Mouse (Mus musculus) MEL (cell line): Measurements from ENCODE around the gene Aftph. TPM values are rescaled to one million over a fixed set of nuclear protein-coding genes. Genes with fewer than 3 reads are reported as not detected.

Experiments used
- DNase-seq: peaks from one replicate; pipeline ENCODE4 v3.0.0; 2011; ENCODE audit warnings: low read depth, low spot score
- H3K27ac ChIP-seq: 2 replicates; pipeline ENCODE4 v1.5.1; 2012; ENCODE audit warnings: low read depth, mild to moderate bottlenecking, control low read depth, low read length, moderate library complexity; ENCODE audit not compliant: control insufficient read depth
- H3K27me3 ChIP-seq, 2 experiments: fragments of 150-350 bp in 1 of 2; sonication (generic) in 1 of 2; 2 replicates each; pipeline ENCODE4 v1.6.1; 2012; ENCODE audit warnings: low read length in 2 of 2, mild to moderate bottlenecking in 2 of 2, improper control_type of control experiment in 1 of 2, moderate library complexity in 1 of 2; ENCODE audit not compliant: insufficient read depth in 2 of 2, control insufficient read depth in 1 of 2
- H3K36me3 ChIP-seq, 2 experiments: 2 replicates each; pipeline ENCODE4 v1.6.1; 2012 to 2014; ENCODE audit warnings: low read length in 2 of 2, improper control_type of control experiment in 1 of 2, inconsistent platforms in 1 of 2, mild to moderate bottlenecking in 1 of 2; ENCODE audit not compliant: insufficient read depth in 2 of 2, control insufficient read depth in 1 of 2
- H3K4me1 ChIP-seq, 2 experiments: fragments of 150-350 bp in 1 of 2; sonication (generic) in 1 of 2; 2 replicates each; pipeline ENCODE4 v1.6.1; 2012; ENCODE audit warnings: low read length in 2 of 2, improper control_type of control experiment in 1 of 2, mild to moderate bottlenecking in 1 of 2; ENCODE audit not compliant: insufficient read depth in 2 of 2, control insufficient read depth in 1 of 2
- H3K4me3 ChIP-seq, 2 experiments: fragments of 150-350 bp in 1 of 2; sonication (generic) in 1 of 2; 2 replicates each; pipeline ENCODE4 v1.5.1; 2012; ENCODE audit warnings: low read depth in 2 of 2, low read length in 2 of 2, mild to moderate bottlenecking in 2 of 2, moderate library complexity in 2 of 2, control low read depth in 1 of 2, improper control_type of control experiment in 1 of 2; ENCODE audit not compliant: control insufficient read depth in 1 of 2, insufficient read depth in 1 of 2
- H3K79me2 ChIP-seq: 2 replicates; pipeline ENCODE4 v1.6.1; 2012; ENCODE audit warnings: mild to moderate bottlenecking, low read length, moderate library complexity; ENCODE audit not compliant: control insufficient read depth, poor library complexity, insufficient read depth
- H3K9ac ChIP-seq: 2 replicates; pipeline ENCODE4 v1.6.1; 2012; ENCODE audit warnings: low read depth, mild to moderate bottlenecking, control low read depth, low read length, moderate library complexity; ENCODE audit not compliant: control insufficient read depth, poor library complexity, severe bottlenecking
- H3K9me3 ChIP-seq: fragments of 150-350 bp; sonication (generic); replicated peaks from 2 replicates; pipeline ENCODE4 v1.6.1; 2012; ENCODE audit warnings: mild to moderate bottlenecking, low read length, improper control_type of control experiment, moderate library complexity; ENCODE audit not compliant: insufficient read depth
- CHD1 ChIP-seq: IDR thresholded peaks from 2 replicates; pipeline ENCODE4 v1.6.1; 2012; ENCODE audit warnings: low read depth, mild to moderate bottlenecking, inconsistent platforms, low read length, improper control_type of control experiment
- CTCF ChIP-seq, 3 experiments: IDR thresholded peaks in 2 of 3; conservative IDR thresholded peaks in 1 of 3; 2 replicates each; pipeline ENCODE4 v1.5.1; 2011 to 2012; ENCODE audit warnings: low read length in 3 of 3, low read depth in 2 of 3, mild to moderate bottlenecking in 2 of 3, improper control_type of control experiment in 1 of 3, inconsistent platforms in 1 of 3, mixed read lengths in 1 of 3, moderate library complexity in 1 of 3; ENCODE audit not compliant: control insufficient read depth in 1 of 3, insufficient read depth in 1 of 3, poor library complexity in 1 of 3, severe bottlenecking in 1 of 3
- EP300 ChIP-seq, 2 experiments: IDR thresholded peaks; 2 replicates each; pipeline ENCODE4 v1.6.1; 2011; ENCODE audit warnings: improper control_type of control experiment in 2 of 2, low read length in 2 of 2, low read depth in 1 of 2, mild to moderate bottlenecking in 1 of 2
- JUND ChIP-seq: IDR thresholded peaks from 2 replicates; pipeline ENCODE4 v1.6.1; 2011; ENCODE audit warnings: low read depth, mild to moderate bottlenecking, improper control_type of control experiment, low read length
- MXI1 ChIP-seq: IDR thresholded peaks from 2 replicates; pipeline ENCODE4 v1.6.1; 2011; ENCODE audit warnings: mild to moderate bottlenecking, low read depth, low read length, improper control_type of control experiment
- POLR2A ChIP-seq, 2 experiments: IDR thresholded peaks; 2 replicates each; pipeline ENCODE4 v1.6.1; 2011 to 2012; ENCODE audit warnings: low read length in 2 of 2, mild to moderate bottlenecking in 2 of 2, control low read depth in 1 of 2, improper control_type of control experiment in 1 of 2, low read depth in 1 of 2, moderate library complexity in 1 of 2; ENCODE audit not compliant: control insufficient read depth in 1 of 2, insufficient read depth in 1 of 2, poor library complexity in 1 of 2
- POLR2AphosphoS2 ChIP-seq: IDR thresholded peaks from 2 replicates; pipeline ENCODE4 v1.6.1; 2011; ENCODE audit warnings: low read length, improper control_type of control experiment
- POLR2AphosphoS5 ChIP-seq: IDR thresholded peaks from 2 replicates; pipeline ENCODE4 v1.6.1; 2012; ENCODE audit warnings: low read depth, borderline replicate concordance, mild to moderate bottlenecking, inconsistent platforms, low read length, moderate library complexity, mixed read lengths
- RAD21 ChIP-seq: IDR thresholded peaks from 2 replicates; pipeline ENCODE4 v1.6.1; 2011; ENCODE audit warnings: mild to moderate bottlenecking, low read depth, low read length, improper control_type of control experiment
- RCOR1 ChIP-seq: IDR thresholded peaks from 2 replicates; pipeline ENCODE4 v1.6.1; 2012; ENCODE audit warnings: low read depth, mild to moderate bottlenecking, inconsistent platforms, low read length, improper control_type of control experiment
- SIN3A ChIP-seq: IDR thresholded peaks from 2 replicates; pipeline ENCODE4 v1.6.1; 2012; ENCODE audit warnings: low read length, improper control_type of control experiment, inconsistent platforms
- TAL1 ChIP-seq: IDR thresholded peaks from 2 replicates; pipeline ENCODE4 v1.6.1; 2012; ENCODE audit warnings: mild to moderate bottlenecking, inconsistent platforms, low read length, moderate library complexity, mixed read lengths
- TBP ChIP-seq: IDR thresholded peaks from 2 replicates; pipeline ENCODE4 v1.8.0; 2011; ENCODE audit warnings: low read depth, low read length, improper control_type of control experiment
- UBTF ChIP-seq: IDR thresholded peaks from 2 replicates; pipeline ENCODE4 v1.6.1; 2012; ENCODE audit warnings: low read depth, mild to moderate bottlenecking, inconsistent platforms, low read length, improper control_type of control experiment, moderate library complexity, borderline replicate concordance; ENCODE audit not compliant: insufficient read depth
- USF1 ChIP-seq: IDR thresholded peaks from 2 replicates; pipeline ENCODE4 v1.6.1; 2014; ENCODE audit warnings: low read depth, mild to moderate bottlenecking, inconsistent platforms, low read length, improper control_type of control experiment, moderate library complexity
- USF2 ChIP-seq, 2 experiments: IDR thresholded peaks; 2 replicates each; pipeline ENCODE4 v1.6.1; 2011 to 2012; ENCODE audit warnings: improper control_type of control experiment in 2 of 2, low read length in 2 of 2, borderline replicate concordance in 1 of 2, inconsistent platforms in 1 of 2, low read depth in 1 of 2, mild to moderate bottlenecking in 1 of 2; ENCODE audit not compliant: insufficient read depth in 1 of 2
- polyA plus RNA-seq, 2 experiments: library from polyadenylated mRNA; stranded (reverse) in 1 of 2; unstranded in 1 of 2; fragments of >175 nt in 1 of 2; fragments of >200 nt in 1 of 2; gene quantifications; 2 replicates each; pipeline versions ENCODE4 v1.2.1 to v1.2.4; 2012; ENCODE audit warnings: low replicate concordance in 2 of 2, low read depth in 1 of 2; ENCODE audit not compliant: insufficient read length in 2 of 2, insufficient read depth in 1 of 2, missing spikeins in 1 of 2
- total RNA-seq: library from RNA; depleted of rRNA; stranded (reverse); fragments of 300-350 nt; gene quantifications from 2 replicates; pipeline ENCODE4 v1.2.3, GENCODE M21; 2012

The Aftph gene
- total and polyA plus RNA-seq, 3 experiments = 38.1 to 47.2 (median 38.1) TPM

DNA sequence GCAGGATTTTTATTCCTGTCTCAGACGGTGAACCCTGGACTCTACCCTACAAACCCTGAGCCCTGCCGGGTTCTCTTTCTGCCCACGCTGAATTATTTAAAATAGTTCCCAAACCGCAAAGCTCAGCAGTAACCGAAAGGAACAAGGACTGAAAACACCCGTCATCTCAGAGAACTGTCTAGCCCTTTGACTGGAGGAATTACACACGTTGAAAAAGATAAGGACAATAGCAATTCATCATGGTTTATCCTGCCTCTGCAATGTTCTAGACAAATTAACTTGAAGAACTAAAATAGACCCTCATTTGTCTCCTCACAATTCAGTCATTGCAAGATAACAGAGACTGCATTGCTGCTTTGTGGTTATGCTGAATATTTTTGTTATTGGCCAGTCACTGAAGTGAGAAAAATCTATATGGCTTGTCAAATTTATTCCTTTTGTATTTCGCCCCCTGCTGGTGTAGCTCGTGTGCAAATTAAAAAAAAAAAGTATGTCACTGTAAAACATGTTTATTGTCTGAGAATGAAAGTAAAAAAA lies 1.0 kb upstream of the Aftph start (continued):
- no peak for TF ChIP-seq POLR2AphosphoS5
- TF ChIP-seq JUND = 0 out of 2 replicates have a peak, but pooled peaks have one; percentile 60
- TF ChIP-seq SIN3A = peak; percentile 96

DNA sequence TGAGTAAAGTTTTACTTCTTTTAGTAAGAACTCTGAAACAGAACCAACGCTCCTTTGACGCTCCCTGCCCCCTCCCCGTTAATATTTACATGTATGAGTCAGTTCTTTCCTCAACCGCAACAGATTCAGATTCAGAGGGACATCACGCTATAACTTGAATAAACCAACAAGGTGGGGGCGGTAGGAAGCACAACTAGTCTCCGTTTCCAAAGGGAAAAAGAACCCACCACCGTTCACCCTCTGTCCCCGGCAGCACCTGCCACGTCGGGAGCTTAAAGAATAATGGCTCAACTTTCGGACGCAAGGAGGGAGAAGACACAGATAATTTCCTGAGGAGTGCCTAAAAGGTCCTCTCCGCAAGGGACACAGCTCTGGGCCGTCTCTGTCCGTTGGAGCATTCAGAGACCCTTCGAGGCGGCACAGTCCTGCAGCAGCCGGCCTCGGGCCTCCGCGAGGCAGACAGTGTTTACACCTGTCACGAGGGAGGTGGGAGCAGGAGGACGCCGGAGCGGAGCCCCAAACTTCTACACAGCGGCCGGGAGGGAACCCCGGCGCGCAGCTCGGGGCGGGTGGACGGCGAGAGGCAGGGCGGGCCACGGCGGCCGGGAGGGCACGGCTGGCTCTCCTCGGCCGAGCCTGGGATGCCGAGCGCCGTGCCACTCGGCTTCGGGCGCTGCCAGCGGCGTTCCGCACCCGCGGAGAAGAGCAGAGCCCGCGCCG lies 748 bp downstream of the Aftph start:
- H3K27ac ChIP-seq = peak overlapping the region; percentile 64
- peak overlapping the region; percentile 96 to 98 for H3K4me3 ChIP-seq
- peaks cover 20% of the 10 kb centered on the region for H3K79me2 ChIP-seq
- peak; percentile 63 for TF ChIP-seq SIN3A
- TF ChIP-seq RAD21 = no peak
- 0 out of 4 replicates have a peak, but pooled peaks of 1 of the 2 experiments have one; percentile 18 for TF ChIP-seq POLR2A (IDR thresholded peaks at IDR 0.05; ENCODE audit: control insufficient read depth in 1 of 2, insufficient read depth in 1 of 2, low read depth in 1 of 2, low read length in 2 of 2, poor library complexity in 1 of 2)
- no peak for TF ChIP-seq CHD1
- TF ChIP-seq MXI1 = peak; percentile 74
- 0 out of 2 replicates have a peak, but pooled peaks have one; percentile 45 for TF ChIP-seq JUND
- TF ChIP-seq USF1 = no peak
- TF ChIP-seq EP300 (IDR thresholded peaks at IDR 0.05; ENCODE audit: low read depth in 1 of 2, low read length in 2 of 2) = peak; percentile 37 to 50; a peak in 2 of 4 replicates
- TF ChIP-seq UBTF = 0 out of 2 replicates have a peak, but pooled peaks have one; percentile 2
- no peak for TF ChIP-seq USF2 (IDR thresholded peaks at IDR 0.05; ENCODE audit: borderline replicate concordance in 1 of 2, insufficient read depth in 1 of 2, low read depth in 1 of 2, low read length in 2 of 2)
- TF ChIP-seq RCOR1 = 0 out of 2 replicates have a peak, but pooled peaks have one; percentile 39
- H3K4me1 ChIP-seq = peaks cover 4 to 12% of the 10 kb centered on the region in 2 experiments; a peak in 3 of 4 replicates
- H3K9me3 ChIP-seq = no peaks in the 10 kb centered on the region
- peaks cover 0 to 2% of the 10 kb centered on the region in 2 experiments; a peak in 2 of 4 replicates for H3K27me3 ChIP-seq
- DNase-seq = peak; percentile 83
- peak overlapping the region; percentile 91 for H3K9ac ChIP-seq
- peaks cover 0 to 20% of the 10 kb centered on the region in 2 experiments; a peak in 3 of 4 replicates for H3K36me3 ChIP-seq

DNA sequence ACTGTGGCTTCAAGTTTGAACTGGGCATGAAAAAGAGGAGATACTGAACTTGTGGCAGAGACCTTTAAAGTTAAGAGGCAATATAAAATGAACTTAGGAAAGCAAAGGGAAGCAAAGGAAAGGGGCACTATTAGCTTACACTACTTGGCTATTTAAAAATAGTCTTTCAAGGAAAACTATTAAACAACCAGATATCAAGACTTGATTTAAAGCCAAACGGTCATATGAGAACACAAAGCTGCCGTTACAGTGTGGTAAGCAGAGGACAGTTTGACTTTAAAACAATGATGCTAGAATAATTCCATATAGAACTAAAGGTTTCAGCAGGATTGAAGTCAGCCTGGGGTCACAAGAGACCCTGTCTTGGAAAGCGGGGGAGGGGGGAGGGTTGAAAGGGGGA lies 7.3 kb downstream of the Aftph start:
- peaks cover 10% of the 10 kb centered on the region for H3K79me2 ChIP-seq
- DNase-seq = no peak
- peaks cover 3 to 6% of the 10 kb centered on the region in 2 experiments; a peak in 2 of 4 replicates for H3K4me1 ChIP-seq
- H3K36me3 ChIP-seq = peaks cover 0 to 20% of the 10 kb centered on the region in 2 experiments; a peak in 3 of 4 replicates
- H3K4me3 ChIP-seq = no peak overlapping the region
- no peak for TF ChIP-seq POLR2A (IDR thresholded peaks at IDR 0.05; ENCODE audit: control insufficient read depth in 1 of 2, insufficient read depth in 1 of 2, low read depth in 1 of 2, low read length in 2 of 2, poor library complexity in 1 of 2)
- TF ChIP-seq RCOR1 = no peak
- TF ChIP-seq TBP = no peak
- no peak for TF ChIP-seq TAL1
- TF ChIP-seq EP300 (IDR thresholded peaks at IDR 0.05; ENCODE audit: low read depth in 1 of 2, low read length in 2 of 2) = no peak
- TF ChIP-seq CTCF (IDR thresholded peaks at IDR 0.05 in 2 of 3, conservative IDR thresholded peaks at IDR 0.05 in 1 of 3; ENCODE audit: control insufficient read depth in 1 of 3, insufficient read depth in 1 of 3, low read depth in 2 of 3, low read length in 3 of 3, poor library complexity in 1 of 3, severe bottlenecking in 1 of 3) = no peak
- no peak for TF ChIP-seq USF2 (IDR thresholded peaks at IDR 0.05; ENCODE audit: borderline replicate concordance in 1 of 2, insufficient read depth in 1 of 2, low read depth in 1 of 2, low read length in 2 of 2)
- TF ChIP-seq POLR2AphosphoS2 = no peak
- TF ChIP-seq POLR2AphosphoS5 = no peak
- H3K9me3 ChIP-seq = no peaks in the 10 kb centered on the region
- H3K27me3 ChIP-seq = no peaks in the 10 kb centered on the region
- H3K9ac ChIP-seq = no peak overlapping the region
- no peak overlapping the region for H3K27ac ChIP-seq
